Mouse (Mus musculus): ENCODE measurements around the gene Cs. TPM values are rescaled to one million over a fixed set of nuclear protein-coding genes. Genes with fewer than 3 reads are reported as not detected.

Gene Cs
- total RNA-seq, 2 experiments from 2014 or later = 1,017 to 1,070 TPM

DNA sequence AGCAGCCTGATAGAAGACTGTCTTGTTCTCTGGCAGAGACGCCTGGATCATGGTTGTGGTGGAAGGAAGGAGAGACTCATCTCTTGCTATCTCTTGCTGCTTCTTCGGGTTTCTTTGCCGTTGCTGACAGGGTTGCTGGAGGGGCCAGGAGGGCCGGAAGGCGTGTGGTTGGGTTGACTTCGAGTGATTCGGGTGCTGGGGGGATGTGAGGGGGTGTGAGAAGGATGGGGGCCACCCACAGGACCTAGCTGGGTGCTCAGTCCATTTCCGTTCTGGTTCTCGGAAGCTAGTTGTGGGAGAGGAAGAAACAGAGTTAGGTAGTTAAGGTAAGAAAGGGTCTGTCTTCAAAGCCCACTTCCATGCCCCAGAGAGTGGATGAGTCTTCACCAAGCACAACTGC is 64.1 kb downstream of the Cs start:
- intact Hi-C loops (cut with DNase I) = no loop called here
- no peak for DNase-seq

- intact Hi-C loops (cut with DNase I) = no loop called here
- DNase-seq = no peak
Measured at GRCm38 (mm10) chr10:128403931-128404330, 66.4 kb downstream of the Cs start.

- DNase-seq = no peak
- intact Hi-C loops (cut with DNase I) = loop anchor here (1.0 kb wide), 1 partner anchor 46 kb away; no protein-coding TSS in a partner anchor
Measured at GRCm38 (mm10) chr10:128408591-128409535, 71.3 kb downstream of the Cs start.

- peak; percentile 98 for DNase-seq
- intact Hi-C loops (cut with DNase I) = loop anchor here (1.0 to 2.0 kb wide), 3 partner anchors 33 to 127 kb away; no protein-coding TSS in a partner anchor
Measured at GRCm38 (mm10) chr10:128409692-128410559, 72.4 kb downstream of the Cs start.

DNA sequence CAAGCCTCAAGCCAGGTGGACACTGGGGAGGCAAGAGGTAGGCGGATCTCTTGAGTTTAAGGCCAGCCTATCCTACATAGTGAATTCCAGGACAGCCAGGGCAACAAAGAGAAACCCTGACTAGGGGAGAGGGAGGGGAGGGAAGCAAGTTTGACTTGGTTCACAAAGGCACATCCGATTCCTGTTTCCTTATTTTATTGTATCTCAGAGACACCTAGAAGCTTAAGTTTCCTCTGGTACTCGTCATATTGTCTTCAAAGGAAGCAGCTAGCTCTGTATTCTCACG is 73.0 kb downstream of the Cs start:
- intact Hi-C loops (cut with DNase I) = loop anchor here (2.0 kb wide), 2 partner anchors 32 to 126 kb away; no protein-coding TSS in a partner anchor
- no peak for DNase-seq

DNA sequence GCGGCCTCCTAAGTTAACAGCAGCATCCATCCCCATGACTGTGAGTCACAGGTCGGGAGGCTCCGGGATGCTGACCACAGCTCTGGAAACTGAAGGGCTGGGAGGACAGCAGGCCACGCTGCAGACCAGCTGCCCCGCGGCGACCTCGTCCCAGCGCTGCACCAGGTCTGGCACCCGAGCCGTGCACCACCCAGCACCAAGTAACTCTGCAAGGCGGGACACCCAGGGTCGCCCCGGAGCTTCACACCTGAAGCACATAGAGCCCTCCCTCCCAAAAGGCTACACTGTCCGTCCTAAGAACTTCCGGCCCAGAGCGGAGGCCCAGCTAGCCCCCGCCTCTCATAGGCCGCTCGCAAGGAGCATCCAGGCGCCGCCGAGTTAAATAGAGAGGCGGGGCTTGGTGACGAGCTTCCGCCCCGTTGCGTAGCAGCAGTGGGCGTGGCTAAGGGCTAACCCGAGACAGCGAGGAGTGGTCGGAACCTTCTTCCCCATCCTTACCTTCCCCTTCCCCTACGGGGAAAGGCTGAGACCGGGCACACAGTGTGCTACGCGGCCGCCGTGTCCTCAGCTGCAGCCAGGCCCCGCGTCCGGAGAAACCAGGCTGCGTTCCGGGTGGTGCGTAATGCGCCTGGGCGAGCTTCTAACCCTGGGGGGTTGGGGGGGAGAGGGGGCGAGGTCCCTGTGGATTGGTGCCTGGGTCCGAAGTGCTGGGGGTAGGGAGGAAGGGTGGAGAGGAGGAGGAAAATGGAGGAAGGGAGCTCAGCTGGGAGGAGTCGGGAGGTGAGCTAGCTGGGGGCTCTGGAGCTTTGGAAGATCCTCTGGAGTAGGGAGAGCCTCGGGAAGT is 73.9 kb downstream of the Cs start, which contains the start of the genes Nabp2 and Rnf41:
Gene Nabp2, minus strand, starts transcription at position 282 of the 844 bp plus-strand sequence.
Gene Rnf41, plus strand, starts transcription at position 447 of the 844 bp plus-strand sequence.
- DNase-seq = peak; percentile 98
- intact Hi-C loops (cut with DNase I) = loop anchor here (2.0 kb wide), 2 partner anchors 31 to 125 kb away; no protein-coding TSS in a partner anchor

GRCm38 (mm10) chr10:128412055-128412381 is 74.5 kb downstream of the Cs start:
- intact Hi-C loops (cut with DNase I) = no loop called here
- peak in 1 of 2 experiments; percentile 55 for DNase-seq

Small RNA genes lying within 50 kb of the gene (microRNA-seq; reads per million reads assigned to microRNA genes)
- gene Gm25361 (0 reads per million in 2 experiments), gene Gm26308 (0 reads per million in 2 experiments), gene Mir6914 (0 reads per million in 2 experiments), gene Mir6915 (1.4 to 1.7 reads per million in 2 experiments)

Other genes with a start within 250 kb of the Cs start
- gene Baz2a, start 246.2 kb upstream of the Cs start, total RNA-seq (2021) = 10 to 100 TPM; 26.1 to 27.8 TPM
- 10 to 100 TPM; 82.8 to 91.0 TPM for gene Rbms2, start 157.4 kb upstream of the Cs start, total RNA-seq (2021)
- gene Gls2, start 143.3 kb upstream of the Cs start, total RNA-seq (2021) = under 1 TPM; 0.64 to 0.67 TPM
- 10 to 100 TPM; 42.1 to 44.6 TPM for gene Spryd4, start 125.9 kb upstream of the Cs start, total RNA-seq (2021)
- not detected for gene Mip, start 111.9 kb upstream of the Cs start, total RNA-seq (2021)
- gene Timeless, start 105.7 kb upstream of the Cs start, total RNA-seq (2021) = 10 to 100 TPM; 11.5 to 17.3 TPM
- under 1 TPM in 1 of 2 experiments, not detected in 1; 0.20 TPM for gene Apon, start 83.6 kb upstream of the Cs start, total RNA-seq (2021)
- not detected for gene Apof, start 69.1 kb upstream of the Cs start, total RNA-seq (2021)
- gene Stat2, start 67.2 kb upstream of the Cs start, total RNA-seq (2021) = 10 to 100 TPM; 10.0 to 11.5 TPM
- gene Il23a, start 39.0 kb upstream of the Cs start, total RNA-seq (2021) = under 1 TPM; 0.50 to 0.87 TPM
- gene Pan2, start 34.4 kb upstream of the Cs start, total RNA-seq (2021) = 10 to 100 TPM; 16.5 to 17.5 TPM
- gene Cnpy2, start 15.3 kb upstream of the Cs start, total RNA-seq (2021) = 10 to 100 TPM; 78.3 to 95.1 TPM
- 100 to 1,000 TPM; 156 to 159 TPM for gene Coq10a, start 31.3 kb downstream of the Cs start, total RNA-seq (2021)
- 10 to 100 TPM; 43.1 to 43.7 TPM for gene Ankrd52, start 39.4 kb downstream of the Cs start, total RNA-seq (2021)
- gene Slc39a5, start 63.5 kb downstream of the Cs start, total RNA-seq (2021) = not detected
- gene Nabp2, start 73.8 kb downstream of the Cs start, total RNA-seq (2021) = 10 to 100 TPM; 42.5 to 44.7 TPM
- gene Rnf41, start 73.9 kb downstream of the Cs start, total RNA-seq (2021) = 10 to 100 TPM; 24.0 to 24.8 TPM
- 10 to 100 TPM; 83.6 to 95.9 TPM for gene Smarcc2, start 121.5 kb downstream of the Cs start, total RNA-seq (2021)
- 100 to 1,000 TPM; 500 to 506 TPM for gene Myl6, start 156.4 kb downstream of the Cs start, total RNA-seq (2021)
- gene Myl6b, start 161.0 kb downstream of the Cs start, total RNA-seq (2021) = 1 to 10 TPM; 4.1 to 4.5 TPM
- gene Esyt1, start 188.1 kb downstream of the Cs start, total RNA-seq (2021) = 10 to 100 TPM; 28.5 to 29.9 TPM
- 10 to 100 TPM in 1 of 2 experiments, 1 to 10 TPM in 1; 9.8 to 10.1 TPM for gene Zc3h10, start 210.0 kb downstream of the Cs start, total RNA-seq (2021)
- gene Rpl41, start 211.6 kb downstream of the Cs start, total RNA-seq (2021) = 1,000 to 10,000 TPM; 2,064 to 2,152 TPM
- gene Pa2g4, start 228.3 kb downstream of the Cs start, total RNA-seq (2021) = 10 to 100 TPM; 60.0 to 64.4 TPM

Data from heart, postnatal 10 days (tissue).